Mouse (Mus musculus) CH12.LX (cell line): ENCODE data around the gene Klhl11. TPM values are rescaled to one million over a fixed set of nuclear protein-coding genes. Genes with fewer than 3 reads are reported as not detected.

Experiments
- DNase-seq: peaks from one replicate; pipeline ENCODE4 v3.0.0-alpha.2; 2013; ENCODE audit errors: extremely low read depth
- H3K27ac ChIP-seq: 2 replicates; pipeline ENCODE4 v1.5.1; 2012; ENCODE audit warnings: low read depth, mild to moderate bottlenecking, control low read depth, moderate library complexity; ENCODE audit not compliant: insufficient read depth
- H3K27me3 ChIP-seq: replicated peaks from 2 replicates; pipeline ENCODE3; 2012; ENCODE audit warnings: inconsistent platforms
- H3K36me3 ChIP-seq, 2 experiments: replicated peaks in 1 of 2; 2 replicates each; pipeline versions ENCODE3 to v1.6.1; 2012; ENCODE audit warnings: inconsistent platforms in 1 of 2, low read length in 1 of 2, mild to moderate bottlenecking in 1 of 2, mixed read lengths in 1 of 2, moderate library complexity in 1 of 2; ENCODE audit not compliant: control insufficient read depth in 1 of 2, insufficient read depth in 1 of 2
- H3K4me1 ChIP-seq, 2 experiments: 2 replicates each; pipeline ENCODE4 v1.6.1; 2012; ENCODE audit warnings: inconsistent platforms in 1 of 2, moderate library complexity in 1 of 2; ENCODE audit not compliant: insufficient read depth in 2 of 2, control insufficient read depth in 1 of 2
- H3K4me2 ChIP-seq: 2 replicates; pipeline ENCODE4 v1.6.1; 2012; ENCODE audit warnings: low read depth, mild to moderate bottlenecking, control low read depth; ENCODE audit not compliant: poor library complexity, insufficient read depth, severe bottlenecking
- H3K4me3 ChIP-seq, 3 experiments: fragments of 150-350 bp in 1 of 3; sonication (generic) in 1 of 3; replicated peaks in 1 of 3; 2 replicates each; pipeline versions ENCODE3 to v1.5.1; 2011 to 2012; ENCODE audit warnings: low read depth in 2 of 3, low read length in 2 of 3, mild to moderate bottlenecking in 2 of 3, moderate library complexity in 2 of 3, control low read depth in 1 of 3, improper control_type of control experiment in 1 of 3, inconsistent platforms in 1 of 3, mixed read lengths in 1 of 3; ENCODE audit not compliant: poor library complexity in 1 of 3
- H3K79me2 ChIP-seq: replicated peaks from 2 replicates; pipeline ENCODE4 v1.6.1; 2012; ENCODE audit warnings: mild to moderate bottlenecking, moderate library complexity; ENCODE audit not compliant: control insufficient read depth, poor library complexity, insufficient read depth, severe bottlenecking; ENCODE audit errors: extremely low read depth
- H3K9ac ChIP-seq: 2 replicates; pipeline ENCODE4 v1.6.1; 2012; ENCODE audit warnings: low read depth, mild to moderate bottlenecking, control low read depth, moderate library complexity; ENCODE audit not compliant: insufficient read depth
- H3K9me3 ChIP-seq: replicated peaks from 2 replicates; pipeline ENCODE3; 2012; ENCODE audit warnings: low read length, inconsistent platforms, mixed read lengths
- CTCF ChIP-seq, 2 experiments: IDR thresholded peaks in 1 of 2; conservative IDR thresholded peaks in 1 of 2; 2 replicates each; pipeline ENCODE4 v1.5.1; 2011 to 2012; ENCODE audit warnings: low read depth in 2 of 2, low read length in 2 of 2, improper control_type of control experiment in 1 of 2, inconsistent platforms in 1 of 2, mild to moderate bottlenecking in 1 of 2, moderate library complexity in 1 of 2
- HCFC1 ChIP-seq: IDR thresholded peaks from 2 replicates; pipeline ENCODE4 v1.6.1; 2012; ENCODE audit warnings: low read depth, mild to moderate bottlenecking, inconsistent platforms, low read length, improper control_type of control experiment
- MAZ ChIP-seq: IDR thresholded peaks from 2 replicates; pipeline ENCODE4 v1.6.1; 2012; ENCODE audit warnings: low read depth, mild to moderate bottlenecking, inconsistent platforms, low read length, improper control_type of control experiment, moderate library complexity
- NELFE ChIP-seq: IDR thresholded peaks from 2 replicates; pipeline ENCODE4 v1.6.1; 2011; ENCODE audit warnings: low read depth, low read length, improper control_type of control experiment
- POLR2A ChIP-seq: IDR thresholded peaks from 2 replicates; pipeline ENCODE4 v1.6.1; 2011; ENCODE audit warnings: low read depth, mild to moderate bottlenecking, improper control_type of control experiment, low read length
- POLR2AphosphoS2 ChIP-seq: IDR thresholded peaks from 2 replicates; pipeline ENCODE4 v1.6.1; 2011; ENCODE audit warnings: low read depth, low read length, improper control_type of control experiment
- RAD21 ChIP-seq: IDR thresholded peaks from 2 replicates; pipeline ENCODE4 v1.6.1; 2011; ENCODE audit warnings: low read depth, mild to moderate bottlenecking, low read length, improper control_type of control experiment, moderate library complexity
- SMC3 ChIP-seq: IDR thresholded peaks from 2 replicates; pipeline ENCODE4 v1.6.1; 2011; ENCODE audit warnings: low read depth, low read length, improper control_type of control experiment
- TCF12 ChIP-seq: IDR thresholded peaks from 2 replicates; pipeline ENCODE4 v1.6.1; 2014; ENCODE audit warnings: low read depth, mild to moderate bottlenecking, inconsistent platforms, low read length, improper control_type of control experiment
- USF2 ChIP-seq: conservative IDR thresholded peaks from 2 replicates; pipeline ENCODE4 v1.6.1; 2011; ENCODE audit warnings: low read depth, low read length, improper control_type of control experiment
- ZMIZ1 ChIP-seq: IDR thresholded peaks from 2 replicates; pipeline ENCODE4 v1.6.1; 2012; ENCODE audit warnings: low read depth, mild to moderate bottlenecking, inconsistent platforms, low read length, improper control_type of control experiment
- dilution Hi-C: fragments of 300-500 bp; cut with MboI; formaldehyde crosslinking; loops from 2 replicates; pipeline ENCODE4 v1.14.3; 2020; ENCODE audit warnings: low sequenced_read_pairs; ENCODE audit not compliant: extremely low pct_unique_long_range_greater_than_20kb, extremely low pct_ligation_motif_present
- in situ Hi-C: fragments of 300-500 bp; cut with MboI; formaldehyde crosslinking; loops from 3 replicates; pipeline ENCODE4 v1.14.3; 2019; ENCODE audit warnings: low sequenced_read_pairs, low pct_ligation_motif_present, low pct_unique_long_range_greater_than_20kb, mixed read lengths
- polyA plus RNA-seq: library from polyadenylated mRNA; unstranded; fragments of >175 nt; gene quantifications from 2 replicates; pipeline ENCODE4 v1.2.1, GENCODE M21; 2012; ENCODE audit warnings: low read depth; ENCODE audit not compliant: insufficient read length
- total RNA-seq, 2 experiments: library from RNA; depleted of rRNA; stranded (reverse); fragments of 300-350 nt in 1 of 2; fragments of >200 nt in 1 of 2; gene quantifications; 2 replicates each; pipeline ENCODE4 v1.2.3; 2012 to 2014

Klhl11 gene
- total and polyA plus RNA-seq, 3 experiments, result 9.8 to 19.5 (median 12.8) TPM

DNA sequence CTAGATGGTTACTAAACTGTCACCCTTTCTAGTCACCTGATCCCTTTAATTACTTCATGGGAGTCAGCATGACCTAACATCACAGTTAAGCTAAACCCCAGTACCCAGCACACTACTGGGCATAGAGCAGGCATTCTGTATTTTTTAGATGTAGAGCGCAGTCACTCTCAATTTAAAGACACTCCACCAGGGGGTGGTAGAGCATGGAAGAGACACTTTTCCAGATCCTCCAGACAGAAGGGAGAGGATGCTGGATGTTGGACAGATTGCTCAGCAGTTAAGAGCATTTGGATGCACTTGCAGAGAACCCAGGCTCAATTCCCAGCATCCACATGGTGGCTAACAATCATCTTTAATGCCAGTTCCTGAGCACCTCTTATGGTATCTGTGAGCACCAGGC lies 39.8 kb upstream of the Klhl11 start:
- H3K27ac ChIP-seq, result no peak overlapping the region
- in situ Hi-C loops (no loop called here), dilution Hi-C loops (no loop called here)
- H3K9ac ChIP-seq, result no peak overlapping the region
- peaks cover 71 to 95% of the 10 kb centered on the region in 2 experiments for H3K36me3 ChIP-seq
- no peaks in the 10 kb centered on the region for H3K4me1 ChIP-seq
- no peak overlapping the region for H3K4me3 ChIP-seq
- no peak overlapping the region for H3K4me2 ChIP-seq
- H3K27me3 ChIP-seq, result no peaks in the 10 kb centered on the region
- H3K9me3 ChIP-seq, result no peaks in the 10 kb centered on the region
- no peak for TF ChIP-seq HCFC1
- peak; percentile 65 for TF ChIP-seq RAD21
- TF ChIP-seq MAZ, result no peak
- TF ChIP-seq CTCF (conservative IDR thresholded peaks at IDR 0.05 in 1 of 2, IDR thresholded peaks at IDR 0.05 in 1 of 2; ENCODE audit: low read depth in 2 of 2, low read length in 2 of 2), result peak; percentile 48 to 77
- TF ChIP-seq POLR2AphosphoS2, result 0 out of 2 replicates have a peak, but pooled peaks have one; percentile 6
- TF ChIP-seq TCF12, result no peak
- TF ChIP-seq POLR2A, result no peak
- TF ChIP-seq SMC3, result peak; percentile 75
- no peak for TF ChIP-seq ZMIZ1
- no peaks in the 10 kb centered on the region for H3K79me2 ChIP-seq
- DNase-seq, result peak; percentile 37

DNA sequence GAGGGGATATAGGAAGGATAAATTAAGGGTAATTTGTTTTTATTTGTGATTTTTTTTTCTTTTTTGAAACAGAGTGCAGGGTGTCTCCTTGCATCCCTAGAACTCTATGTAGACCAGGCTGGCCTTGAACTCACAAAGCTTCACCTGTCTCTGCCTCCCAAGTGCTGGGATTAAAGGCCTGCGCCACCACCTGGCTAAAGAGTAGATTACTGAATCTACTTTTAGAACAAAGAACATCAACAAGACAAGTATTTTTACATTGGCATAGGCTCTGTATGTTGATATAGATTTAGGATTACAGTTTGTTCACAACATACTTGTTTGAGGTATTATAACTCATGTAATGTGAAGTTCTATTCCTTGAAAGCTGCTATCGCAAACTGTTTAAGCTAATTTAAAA lies 38.0 kb upstream of the Klhl11 start:
- dilution Hi-C loops (no loop called here), in situ Hi-C loops (no loop called here)
- H3K36me3 ChIP-seq, result peaks cover 72 to 94% of the 10 kb centered on the region in 2 experiments
- no peak overlapping the region for H3K4me3 ChIP-seq
- H3K27ac ChIP-seq, result no peak overlapping the region
- H3K79me2 ChIP-seq, result no peaks in the 10 kb centered on the region
- TF ChIP-seq CTCF (conservative IDR thresholded peaks at IDR 0.05 in 1 of 2, IDR thresholded peaks at IDR 0.05 in 1 of 2; ENCODE audit: low read depth in 2 of 2, low read length in 2 of 2) (peak in 1 of 2 experiments; percentile 55; a peak in 2 of 4 replicates), SMC3 (peak; percentile 11; the same call in 1 of the 2 replicates), NELFE (no peak)
- H3K4me2 ChIP-seq, result no peak overlapping the region
- no peaks in the 10 kb centered on the region for H3K4me1 ChIP-seq
- peak; percentile 21 for DNase-seq
- no peaks in the 10 kb centered on the region for H3K9me3 ChIP-seq
- H3K9ac ChIP-seq, result no peak overlapping the region
- H3K27me3 ChIP-seq, result no peaks in the 10 kb centered on the region

DNA sequence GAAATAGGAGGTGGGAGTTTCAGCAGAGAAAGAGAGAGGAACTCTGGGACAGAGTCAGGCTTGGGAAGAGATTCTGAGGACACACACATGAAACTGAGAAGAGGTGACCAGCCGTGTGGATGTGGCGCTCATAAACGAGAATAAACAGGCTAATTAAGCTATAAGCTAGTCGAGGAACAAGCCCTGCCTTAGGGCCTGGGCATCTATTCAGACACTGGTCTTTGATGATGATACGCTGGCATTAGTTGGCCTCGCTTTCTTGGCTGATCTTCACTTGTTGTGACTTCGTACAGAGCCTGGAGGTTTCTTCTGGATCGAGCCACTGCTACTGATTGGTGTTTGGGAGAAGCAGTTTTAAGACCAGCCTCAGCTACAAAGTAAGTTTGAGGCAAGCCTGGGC lies 33.5 kb upstream of the Klhl11 start:
- no peaks in the 10 kb centered on the region for H3K27me3 ChIP-seq
- H3K4me2 ChIP-seq, result no peak overlapping the region
- H3K4me3 ChIP-seq, result no peak overlapping the region
- in situ Hi-C loops (no loop called here), dilution Hi-C loops (no loop called here)
- DNase-seq, result no peak
- peaks cover 72 to 93% of the 10 kb centered on the region in 2 experiments for H3K36me3 ChIP-seq
- H3K9ac ChIP-seq, result no peak overlapping the region
- H3K9me3 ChIP-seq, result no peaks in the 10 kb centered on the region
- H3K4me1 ChIP-seq, result peaks cover 0 to 6% of the 10 kb centered on the region in 2 experiments; a peak in 2 of 4 replicates
- no peak overlapping the region for H3K27ac ChIP-seq
- H3K79me2 ChIP-seq, result no peaks in the 10 kb centered on the region
- TF ChIP-seq USF2, result no peak
- TF ChIP-seq TCF12, result no peak
- no peak for TF ChIP-seq POLR2A
